Mouse (Mus musculus): Measurements from ENCODE around the gene Pcsk1n. TPM values are rescaled to one million over a fixed set of nuclear protein-coding genes. Genes with fewer than 3 reads are reported as not detected.
A peak's percentile ranks its signal among the peaks of the same experiment; 100 is the strongest.

The Pcsk1n gene
- polyA plus RNA-seq, 2 experiments, result not detected

GRCm38 (mm10) chrX:7883841-7884567 is 35.6 kb upstream of the Pcsk1n start, which contains the start of gene Slc35a2:
Slc35a2 (plus strand) TSS chrX:7884028.
- Histone ChIP-seq H3K9ac (replicated peaks) (peak within 1 kb of the TSS; percentile 57), H3K4me2 (ENCODE audit: low read depth) (peak within 1 kb of the TSS; percentile 73), H3K36me3 (replicated peaks; ENCODE audit: control insufficient read depth, insufficient read depth, low read depth) (no peaks in the 10 kb centered on the region), H3K9me3 (ENCODE audit: control insufficient read depth, low read length) (no peaks in the 10 kb centered on the region), H3K4me1 (replicated peaks; ENCODE audit: control insufficient read depth in 2 of 2, insufficient read depth in 2 of 2, low read length in 1 of 2) (peaks cover 0 to 8% of the 10 kb centered on the region in 2 experiments; a peak in 3 of 4 replicates), H3K27me3 (ENCODE audit: control insufficient read depth, insufficient read depth, low read length) (no peaks in the 10 kb centered on the region), H3K27ac (no peak within 1 kb of the TSS), H3K4me3 (ENCODE audit: insufficient read depth in 1 of 2, low read depth in 2 of 2, low read length in 2 of 2) (peak within 1 kb of the TSS; percentile 56 to 98)
- TF ChIP-seq CTCF (IDR thresholded peaks at IDR 0.05; ENCODE audit: low read depth) (peak; percentile 44; the same call in 1 of the 2 replicates), EP300 (IDR thresholded peaks at IDR 0.05; ENCODE audit: low read depth) (no peak)
- 6% methylated on average over 49 of the region's 49 CpGs for WGBS (ENCODE audit: insufficient replicate concordance)
- ATAC-seq (ENCODE audit: insufficient read depth), result peak; percentile 93
- DNase-seq (ENCODE audit: low read depth in 3 of 3, low spot score in 3 of 3), result peak; percentile 74 to 76 (median 75)

GRCm38 (mm10) chrX:7898211-7898610 is 21.4 kb upstream of the Pcsk1n start:
- TF ChIP-seq EP300 (IDR thresholded peaks at IDR 0.05; ENCODE audit: low read depth) (no peak), CTCF (IDR thresholded peaks at IDR 0.05; ENCODE audit: low read depth) (no peak)
- no peaks in the 10 kb centered on the region for H3K9me3 ChIP-seq (ENCODE audit: control insufficient read depth, low read length)
- H3K4me2 ChIP-seq (ENCODE audit: low read depth), result peak overlapping the region; percentile 72
- 0 out of 2 replicates have a peak, but pooled peaks cover 3% of the 10 kb centered on the region for H3K36me3 ChIP-seq (replicated peaks; ENCODE audit: control insufficient read depth, insufficient read depth, low read depth)
- H3K4me3 ChIP-seq (ENCODE audit: insufficient read depth in 1 of 2, low read depth in 2 of 2, low read length in 2 of 2), result peak overlapping the region; percentile 56 to 78
- ATAC-seq (ENCODE audit: insufficient read depth) (no peak), DNase-seq (ENCODE audit: low read depth in 3 of 3, low spot score in 3 of 3) (no peak)
- H3K4me1 ChIP-seq (replicated peaks; ENCODE audit: control insufficient read depth in 2 of 2, insufficient read depth in 2 of 2, low read length in 1 of 2), result peaks cover 0 to 5% of the 10 kb centered on the region in 2 experiments; a peak in 1 of 4 replicates
- H3K9ac ChIP-seq (replicated peaks), result peak overlapping the region; percentile 59
- H3K27me3 ChIP-seq (ENCODE audit: control insufficient read depth, insufficient read depth, low read length), result no peaks in the 10 kb centered on the region
- H3K27ac ChIP-seq, result no peak overlapping the region
- WGBS (ENCODE audit: insufficient replicate concordance), result 16% methylated on average over 13 of the region's 13 CpGs

- peak within 1 kb of the TSS; percentile 72 for H3K4me2 ChIP-seq (ENCODE audit: low read depth)
- WGBS (ENCODE audit: insufficient replicate concordance), result 12% methylated on average over 62 of the region's 62 CpGs
Measured at GRCm38 (mm10) chrX:7898880-7899874, 20.4 kb upstream of the Pcsk1n start, which contains the start of the genes Pqbp1 and Timm17b. Pqbp1 (minus strand) TSS chrX:7899269. Timm17b (plus strand) TSS chrX:7899357.

GRCm38 (mm10) chrX:7904441-7904840 is 15.2 kb upstream of the Pcsk1n start:
- Histone ChIP-seq H3K9ac (replicated peaks) (no peak overlapping the region), H3K9me3 (ENCODE audit: control insufficient read depth, low read length) (no peaks in the 10 kb centered on the region), H3K36me3 (replicated peaks; ENCODE audit: control insufficient read depth, insufficient read depth, low read depth) (no peaks in the 10 kb centered on the region), H3K4me1 (replicated peaks; ENCODE audit: control insufficient read depth in 2 of 2, insufficient read depth in 2 of 2, low read length in 1 of 2) (no peaks in the 10 kb centered on the region), H3K4me3 (ENCODE audit: insufficient read depth in 1 of 2, low read depth in 2 of 2, low read length in 2 of 2) (no peak overlapping the region), H3K27me3 (ENCODE audit: control insufficient read depth, insufficient read depth, low read length) (no peaks in the 10 kb centered on the region), H3K27ac (no peak overlapping the region), H3K4me2 (ENCODE audit: low read depth) (no peak overlapping the region)
- WGBS (ENCODE audit: insufficient replicate concordance), result 74% methylated on average over 5 of the region's 5 CpGs
- DNase-seq (ENCODE audit: low read depth in 3 of 3, low spot score in 3 of 3) (no peak), ATAC-seq (ENCODE audit: insufficient read depth) (no peak)
- TF ChIP-seq EP300 (IDR thresholded peaks at IDR 0.05; ENCODE audit: low read depth) (no peak), CTCF (IDR thresholded peaks at IDR 0.05; ENCODE audit: low read depth) (no peak)

More at GRCm38 (mm10) chrX:7898880-7899874, 20.4 kb upstream of the Pcsk1n start, which contains the start of the genes Pqbp1 and Timm17b:
- DNase-seq (ENCODE audit: low read depth in 3 of 3, low spot score in 3 of 3) (peak; percentile 87 to 89 (median 88)), ATAC-seq (ENCODE audit: insufficient read depth) (peak; percentile 98)
- TF ChIP-seq CTCF (IDR thresholded peaks at IDR 0.05; ENCODE audit: low read depth) (no peak), EP300 (IDR thresholded peaks at IDR 0.05; ENCODE audit: low read depth) (peak; percentile 27; the same call in 1 of the 2 replicates)
- Histone ChIP-seq H3K27me3 (ENCODE audit: control insufficient read depth, insufficient read depth, low read length) (no peaks in the 10 kb centered on the region), H3K4me1 (replicated peaks; ENCODE audit: control insufficient read depth in 2 of 2, insufficient read depth in 2 of 2, low read length in 1 of 2) (peaks cover 0 to 5% of the 10 kb centered on the region in 2 experiments; a peak in 1 of 4 replicates), H3K27ac (peak within 1 kb of the TSS; percentile 62), H3K36me3 (replicated peaks; ENCODE audit: control insufficient read depth, insufficient read depth, low read depth) (0 out of 2 replicates have a peak, but pooled peaks cover 3% of the 10 kb centered on the region), H3K9me3 (ENCODE audit: control insufficient read depth, low read length) (no peaks in the 10 kb centered on the region), H3K9ac (replicated peaks) (peak within 1 kb of the TSS; percentile 72), H3K4me3 (ENCODE audit: insufficient read depth in 1 of 2, low read depth in 2 of 2, low read length in 2 of 2) (peak within 1 kb of the TSS; percentile 56 to 78)
